Mouse (Mus musculus) T-helper 17 cell (primary cell): ENCODE measurements around the gene Gm9513.

Experiments
- in situ Hi-C, 2 experiments: fragments of 300-600 bp; cut with MboI, MseI; formaldehyde crosslinking; loops; 1 replicate in 1 of 2; 2 replicates in 1 of 2; pipeline ENCODE4 v1.15.1; 2025; ENCODE audit warnings: high pct_unique_total_duplicates in 2 of 2

Gm9513 gene

GRCm38 (mm10) chr9:36475338-36475737, at the start of gene Gm9513:
Gene Gm9513 (plus strand): TSS chr9:36475638.
- in situ Hi-C loops: no loop called here

- in situ Hi-C loops: loop anchor here in 1 of 2 experiments (10.0 kb wide), 1 partner anchor 747 kb away; the partner anchor contains the start of gene Pate1
Observed at GRCm38 (mm10) chr9:36431584-36431983, 43.9 kb upstream of the Gm9513 start, which contains the start of gene Gm7257. Gene Gm7257 (plus strand): TSS chr9:36431884.

- in situ Hi-C loops: loop anchor here in 1 of 2 experiments (10.0 kb wide), 1 partner anchor 750 kb away; the partner anchor contains the start of gene Pate1
Observed at GRCm38 (mm10) chr9:36435051-36435764, 40.2 kb upstream of the Gm9513 start.

- in situ Hi-C loops: no loop called here
Observed at GRCm38 (mm10) chr9:36494501-36495220, 19.2 kb downstream of the Gm9513 start.

- in situ Hi-C loops: no loop called here
Observed at GRCm38 (mm10) chr9:36495824-36496223, 20.4 kb downstream of the Gm9513 start.

- in situ Hi-C loops: no loop called here
Observed at GRCm38 (mm10) chr9:36504211-36504610, 28.8 kb downstream of the Gm9513 start.
